ENCODE assay signal across 8 mouse cellular contexts in genomic region chr13:76018844-76019400, GRCm38 (mm10). TPM values are rescaled to one million over a fixed set of nuclear protein-coding genes. Genes with fewer than 3 reads are reported as not detected.
DNase-seq lines count a peak whose midpoint lies in the region; ATAC-seq and TF ChIP-seq lines count a peak whose summit lies in the region.

No protein-coding gene starts in this region.

- H3K9ac ChIP-seq in heart, embryonic 12.5 days, result peak overlapping the region; percentile 86; the same call in 1 of the 2 replicates
- peak overlapping the region; percentile 26; the same call in 1 of the 2 replicates for H3K9ac ChIP-seq in heart, embryonic 13.5 days
- H3K9ac ChIP-seq in liver, embryonic 13.5 days, result peak overlapping the region; percentile 86
- no peak overlapping the region; the same call in 1 of the 2 replicates for H3K9ac ChIP-seq in stomach, embryonic 16.5 days (ENCODE audit: low read length)

- TF ChIP-seq CTCF in Patski (IDR thresholded peaks at IDR 0.05), result no peak

- 46% methylated on average over 5 of the region's 5 CpGs for WGBS in heart, embryonic 12.5 days
- WGBS in heart, embryonic 13.5 days, result 48% methylated on average over 5 of the region's 5 CpGs
- WGBS in liver, embryonic 13.5 days (ENCODE audit: insufficient replicate concordance), result 32% methylated on average over 5 of the region's 5 CpGs
- 46% methylated on average over 5 of the region's 5 CpGs for WGBS in stomach, embryonic 16.5 days

- POLR2A ChIA-PET in Patski (lab: Charles Lee), result interaction anchor here (2.1 kb wide), 1 partner anchor 76 kb away, joined by 8 read pairs; no protein-coding TSS in a partner anchor

- ATAC-seq in heart, embryonic 12.5 days (ENCODE audit: insufficient number of reproducible peaks, low FRiP score), result peak; percentile 36
- peak; percentile 22 for ATAC-seq in Patski
- no peak for ATAC-seq in heart, embryonic 13.5 days (ENCODE audit: extremely low read depth, insufficient number of reproducible peaks, low FRiP score, low TSS enrichment)
- ATAC-seq in liver, embryonic 13.5 days (ENCODE audit: low read depth), result peak; percentile 18
- ATAC-seq in stomach, embryonic 16.5 days (ENCODE audit: insufficient read depth, low FRiP score), result peak; percentile 23; the same call in 1 of the 2 replicates

- no peaks in the 10 kb centered on the region for H3K27me3 ChIP-seq in heart, embryonic 12.5 days (replicated peaks)
- no peaks in the 10 kb centered on the region for H3K27me3 ChIP-seq in Patski
- peaks cover 7% of the 10 kb centered on the region; the same call in 1 of the 2 replicates for H3K27me3 ChIP-seq in heart, embryonic 13.5 days (replicated peaks)
- H3K27me3 ChIP-seq in liver, embryonic 13.5 days, result no peaks in the 10 kb centered on the region
- H3K27me3 ChIP-seq in stomach, embryonic 16.5 days (ENCODE audit: control insufficient read depth, insufficient read depth, low read length), result no peaks in the 10 kb centered on the region

- CTCF ChIA-PET in Patski (lab: Charles Lee), result interaction anchor here (1.5 kb wide), 1 partner anchor 77 kb away, joined by 6 read pairs; no protein-coding TSS in a partner anchor

- peak overlapping the region; percentile 76 for H3K4me2 ChIP-seq in heart, embryonic 12.5 days
- peak overlapping the region; percentile 73 for H3K4me2 ChIP-seq in heart, embryonic 13.5 days
- peak overlapping the region; percentile 77 for H3K4me2 ChIP-seq in liver, embryonic 13.5 days
- peak overlapping the region; percentile 73 for H3K4me2 ChIP-seq in stomach, embryonic 16.5 days (ENCODE audit: low read depth, low read length)

- no peak for DNase-seq in heart, adult 8-10 months (ENCODE audit: low spot score)
- no peak for DNase-seq in Patski (ENCODE audit: low read depth, low spot score)
- no peak for DNase-seq in liver, embryonic 13.5 days
- no peak for DNase-seq in layer of hippocampus, postnatal 14 days (ENCODE audit: low spot score in 2 of 2)
- no peak for DNase-seq in yolk sac, embryonic 10.5 days (ENCODE audit: low spot score)

- H3K27ac ChIP-seq in heart, embryonic 12.5 days (ENCODE audit: poor library complexity, severe bottlenecking), result no peak overlapping the region
- H3K27ac ChIP-seq in heart, embryonic 13.5 days (replicated peaks), result peak overlapping the region; percentile 95; the same call in 1 of the 2 replicates
- H3K27ac ChIP-seq in liver, embryonic 13.5 days, result peak overlapping the region; percentile 66
- 0 out of 2 replicates have a peak overlapping the region, but pooled peaks have one; percentile 98 for H3K27ac ChIP-seq in stomach, embryonic 16.5 days (ENCODE audit: low read length)

- H3K4me1 ChIP-seq in heart, embryonic 12.5 days (replicated peaks), result peaks cover 3% of the 10 kb centered on the region; the same call in 1 of the 2 replicates
- H3K4me1 ChIP-seq in heart, embryonic 13.5 days, result peaks cover 10% of the 10 kb centered on the region
- H3K4me1 ChIP-seq in liver, embryonic 13.5 days (replicated peaks), result peaks cover 11% of the 10 kb centered on the region
- H3K4me1 ChIP-seq in stomach, embryonic 16.5 days (ENCODE audit: control insufficient read depth, insufficient read depth, low read length), result peaks cover 5% of the 10 kb centered on the region

- no peaks in the 10 kb centered on the region for H3K36me3 ChIP-seq in heart, embryonic 12.5 days
- 0 out of 2 replicates have a peak, but pooled peaks cover 1% of the 10 kb centered on the region for H3K36me3 ChIP-seq in heart, embryonic 13.5 days
- no peaks in the 10 kb centered on the region for H3K36me3 ChIP-seq in liver, embryonic 13.5 days
- no peaks in the 10 kb centered on the region for H3K36me3 ChIP-seq in stomach, embryonic 16.5 days (ENCODE audit: control insufficient read depth, insufficient read depth, low read length)

- H3K9me3 ChIP-seq in heart, embryonic 12.5 days (replicated peaks), result no peaks in the 10 kb centered on the region
- no peaks in the 10 kb centered on the region for H3K9me3 ChIP-seq in heart, embryonic 13.5 days
- H3K9me3 ChIP-seq in liver, embryonic 13.5 days (replicated peaks), result no peaks in the 10 kb centered on the region
- H3K9me3 ChIP-seq in stomach, embryonic 16.5 days (replicated peaks; ENCODE audit: control insufficient read depth, low read length), result no peaks in the 10 kb centered on the region

- in situ Hi-C loops in Patski (cut with MboI; ENCODE audit: low pct_unique_long_range_greater_than_20kb), result loop anchor here (10.0 kb wide), 1 partner anchor 74 kb away; the partner anchor contains the start of gene Rhobtb3

- peak overlapping the region; percentile 71 for H3K4me3 ChIP-seq in heart, embryonic 12.5 days
- peak overlapping the region; percentile 78 for H3K4me3 ChIP-seq in heart, embryonic 13.5 days
- peak overlapping the region; percentile 77 for H3K4me3 ChIP-seq in liver, embryonic 13.5 days (replicated peaks)
- H3K4me3 ChIP-seq in stomach, embryonic 16.5 days (replicated peaks; ENCODE audit: low read length), result peak overlapping the region; percentile 85

RNA-seq across cellular contexts. Expression of gene Rfesd, which starts 0.4 kb away (rescaled TPM):
- 21.3 and 22.7 TPM in 2 replicates for polyA plus RNA-seq in heart, embryonic 12.5 days (2016; fragmentation: Nextera tagmentation; extraction: Ambion mirVana)
- 10 to 100 TPM; 12.0 to 18.5 (median 15.0) TPM for total RNA-seq in heart, adult 8-10 months (2022)
- 19.8 TPM for polyA plus RNA-seq in Patski (2021)
- 18.0 and 18.9 TPM in 2 replicates for polyA plus RNA-seq in heart, embryonic 13.5 days (2015; fragmentation: Nextera tagmentation; extraction: Ambion mirVana)
- 241 and 244 TPM in 2 replicates for polyA plus RNA-seq in liver, embryonic 13.5 days (2015; fragmentation: Nextera tagmentation; extraction: Ambion mirVana)
- 19.8 and 23.5 TPM in 2 replicates for polyA plus RNA-seq in stomach, embryonic 16.5 days (2015; fragmentation: Nextera tagmentation; extraction: Ambion mirVana)
- total RNA-seq in layer of hippocampus, postnatal 14 days (2021), result 10 to 100 TPM; 13.7 to 16.1 TPM

RNA-seq across cellular contexts. Expression of gene Gpr150, which starts 37.9 kb away (rescaled TPM):
- 0.08 TPM in 1 of 2 replicates, not detected in the other for polyA plus RNA-seq in heart, embryonic 12.5 days (2016; fragmentation: Nextera tagmentation; extraction: Ambion mirVana)
- total RNA-seq in heart, adult 8-10 months (2022), result not detected
- not detected for polyA plus RNA-seq in Patski (2021)
- 0.43 TPM in 1 of 2 replicates, not detected in the other for polyA plus RNA-seq in heart, embryonic 13.5 days (2015; fragmentation: Nextera tagmentation; extraction: Ambion mirVana)
- 5.6 and 5.9 TPM in 2 replicates for polyA plus RNA-seq in liver, embryonic 13.5 days (2015; fragmentation: Nextera tagmentation; extraction: Ambion mirVana)
- polyA plus RNA-seq in stomach, embryonic 16.5 days (2015; fragmentation: Nextera tagmentation; extraction: Ambion mirVana), result 0.12 and 0.47 TPM in 2 replicates
- 1 to 10 TPM; 2.9 to 3.3 TPM for total RNA-seq in layer of hippocampus, postnatal 14 days (2021)

RNA-seq across cellular contexts. Expression of gene Spata9, which starts 52.0 kb away (rescaled TPM):
- polyA plus RNA-seq in heart, embryonic 12.5 days (2016; fragmentation: Nextera tagmentation; extraction: Ambion mirVana), result 0.18 and 0.22 TPM in 2 replicates
- total RNA-seq in heart, adult 8-10 months (2022), result not detected
- 1.7 TPM for polyA plus RNA-seq in Patski (2021)
- polyA plus RNA-seq in heart, embryonic 13.5 days (2015; fragmentation: Nextera tagmentation; extraction: Ambion mirVana), result 0.19 and 0.68 TPM in 2 replicates
- 0.73 and 0.74 TPM in 2 replicates for polyA plus RNA-seq in liver, embryonic 13.5 days (2015; fragmentation: Nextera tagmentation; extraction: Ambion mirVana)
- polyA plus RNA-seq in stomach, embryonic 16.5 days (2015; fragmentation: Nextera tagmentation; extraction: Ambion mirVana), result 0.35 and 0.57 TPM in 2 replicates
- total RNA-seq in layer of hippocampus, postnatal 14 days (2021), result under 1 TPM in 1 of 2 experiments, not detected in 1; 0.60 TPM
